Mouse (Mus musculus) heart, postnatal 4 days (tissue): ENCODE data around the gene Dusp13. TPM values are rescaled to one million over a fixed set of nuclear protein-coding genes. Genes with fewer than 3 reads are reported as not detected.

Experiments
- DNase-seq: peaks from one replicate; pipeline ENCODE4 v3.0.0; 2021
- total RNA-seq, 2 experiments: library from RNA; stranded (reverse); gene quantifications; 2 replicates each; pipeline ENCODE4 v1.2.3; 2021

The Dusp13 gene
- total RNA-seq, 2 experiments from 2014 or later: not detected

GRCm38 (mm10) chr14:21747436-21748141 is 3.4 kb downstream of the Dusp13 start:
- DNase-seq: no peak

- DNase-seq: no peak
Measured at GRCm38 (mm10) chr14:21746846-21747245, 4.1 kb downstream of the Dusp13 start.

- no peak for DNase-seq
Measured at GRCm38 (mm10) chr14:21746251-21746650, 4.7 kb downstream of the Dusp13 start.

DNA sequence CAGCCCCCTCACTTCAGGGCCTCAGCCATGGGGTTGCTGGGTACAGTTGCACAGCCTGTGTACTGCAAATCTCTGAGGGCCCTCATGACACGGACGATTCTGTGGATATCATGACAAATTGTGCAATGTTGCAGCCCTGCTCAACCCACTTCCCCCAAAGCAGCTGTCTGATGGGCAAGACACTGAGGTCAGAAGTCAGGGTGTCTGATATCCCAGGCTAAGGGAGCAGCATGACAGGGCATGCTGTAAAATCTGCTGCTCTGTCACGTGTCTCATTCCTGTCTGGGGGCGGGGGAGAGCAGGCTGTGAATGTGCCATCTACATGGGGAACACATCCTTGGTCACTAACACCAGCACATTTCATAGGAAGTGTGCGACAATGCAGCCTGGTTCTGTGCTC is 5.8 kb downstream of the Dusp13 start:
- DNase-seq: no peak

DNA sequence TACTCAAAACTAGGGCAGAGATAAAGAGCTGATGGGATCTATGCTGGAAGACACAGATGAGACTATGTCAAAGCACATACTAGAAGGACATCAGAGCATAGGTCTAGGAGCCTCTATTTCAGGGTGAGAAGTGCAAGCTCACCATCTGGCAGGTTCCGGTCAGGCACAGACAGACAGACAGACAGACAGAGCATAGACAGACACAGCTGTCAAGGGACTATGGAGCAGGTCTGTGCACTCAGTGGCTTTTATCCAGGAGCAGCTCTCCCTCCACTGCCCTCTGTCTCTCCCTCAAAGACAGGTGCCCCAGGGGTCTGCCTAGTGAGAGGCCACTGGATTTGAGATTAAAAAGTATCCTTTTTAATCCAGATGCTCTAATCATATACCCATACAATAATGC is 6.8 kb downstream of the Dusp13 start:
- DNase-seq: no peak

DNA sequence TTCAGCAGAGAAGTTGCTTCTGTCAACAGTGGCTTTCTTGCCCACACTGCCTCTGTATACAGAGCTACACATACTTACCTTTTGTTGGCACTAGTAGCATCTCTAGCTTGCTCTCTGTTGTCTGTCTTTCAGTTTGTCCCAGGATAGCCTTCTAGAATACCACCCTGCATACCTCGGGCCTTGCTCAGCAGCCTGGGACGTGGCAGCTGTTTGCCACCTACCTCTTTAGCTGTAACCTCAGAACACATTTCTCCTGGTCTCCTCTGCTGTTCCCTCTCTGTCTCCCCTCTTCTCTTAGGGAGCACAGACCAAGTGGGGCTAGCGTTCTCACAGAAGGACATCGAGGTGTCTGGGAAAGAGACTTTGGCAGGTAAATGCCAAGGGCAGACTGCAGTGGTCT is 8.5 kb downstream of the Dusp13 start:
- no peak for DNase-seq

DNA sequence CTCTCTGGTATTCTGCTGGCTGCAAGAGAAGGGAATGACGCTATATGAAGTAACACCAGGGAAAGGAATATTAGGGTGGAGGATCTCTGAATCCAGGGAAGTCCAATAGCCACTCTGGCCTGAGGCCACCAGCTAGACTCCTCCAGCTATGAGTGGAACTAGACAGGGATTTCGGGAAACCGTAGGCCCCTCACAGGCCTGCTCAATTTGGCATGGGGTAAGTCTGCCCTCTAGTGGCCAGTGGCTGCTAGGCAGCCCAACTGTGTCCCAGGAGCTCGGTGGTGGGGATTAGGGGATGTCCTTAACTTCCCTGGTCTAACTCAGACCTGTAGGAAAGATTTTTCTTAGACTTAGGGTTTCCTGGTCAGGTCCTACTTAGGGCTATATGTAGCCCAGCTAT is 9.2 kb downstream of the Dusp13 start:
- DNase-seq: peak; percentile 92

- DNase-seq: no peak
Measured at GRCm38 (mm10) chr14:21741314-21741713, 9.7 kb downstream of the Dusp13 start.

GRCm38 (mm10) chr14:21740345-21740744 is 10.6 kb downstream of the Dusp13 start:
- no peak for DNase-seq

- DNase-seq: no peak
Measured at GRCm38 (mm10) chr14:21733131-21733905, 17.7 kb downstream of the Dusp13 start.

DNA sequence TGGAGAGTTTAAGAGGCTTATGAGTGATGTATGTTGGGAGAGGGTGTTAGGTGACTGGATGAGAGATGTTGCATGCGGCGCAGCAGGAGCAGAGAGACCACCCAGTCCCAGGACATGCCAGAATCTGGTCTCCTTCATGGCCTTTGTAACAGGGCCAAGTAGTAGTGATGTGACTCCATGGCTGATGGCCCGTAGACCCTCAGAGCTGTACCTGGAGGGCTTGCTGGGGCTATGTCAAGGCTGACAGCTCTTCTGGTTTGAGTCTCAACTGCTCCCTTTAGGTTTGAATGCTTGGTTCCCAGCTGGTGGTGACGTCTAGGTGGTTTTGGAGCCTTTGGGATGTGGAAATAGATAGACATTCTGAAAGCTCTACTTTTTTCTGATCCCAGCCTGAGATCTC is 21.0 kb downstream of the Dusp13 start:
- DNase-seq: no peak

- no peak for DNase-seq
Measured at GRCm38 (mm10) chr14:21729031-21729732, 21.8 kb downstream of the Dusp13 start.

- no peak for DNase-seq
Measured at GRCm38 (mm10) chr14:21722021-21722698, 28.8 kb downstream of the Dusp13 start.

GRCm38 (mm10) chr14:21720430-21721205 is 30.4 kb downstream of the Dusp13 start:
- DNase-seq: no peak

DNA sequence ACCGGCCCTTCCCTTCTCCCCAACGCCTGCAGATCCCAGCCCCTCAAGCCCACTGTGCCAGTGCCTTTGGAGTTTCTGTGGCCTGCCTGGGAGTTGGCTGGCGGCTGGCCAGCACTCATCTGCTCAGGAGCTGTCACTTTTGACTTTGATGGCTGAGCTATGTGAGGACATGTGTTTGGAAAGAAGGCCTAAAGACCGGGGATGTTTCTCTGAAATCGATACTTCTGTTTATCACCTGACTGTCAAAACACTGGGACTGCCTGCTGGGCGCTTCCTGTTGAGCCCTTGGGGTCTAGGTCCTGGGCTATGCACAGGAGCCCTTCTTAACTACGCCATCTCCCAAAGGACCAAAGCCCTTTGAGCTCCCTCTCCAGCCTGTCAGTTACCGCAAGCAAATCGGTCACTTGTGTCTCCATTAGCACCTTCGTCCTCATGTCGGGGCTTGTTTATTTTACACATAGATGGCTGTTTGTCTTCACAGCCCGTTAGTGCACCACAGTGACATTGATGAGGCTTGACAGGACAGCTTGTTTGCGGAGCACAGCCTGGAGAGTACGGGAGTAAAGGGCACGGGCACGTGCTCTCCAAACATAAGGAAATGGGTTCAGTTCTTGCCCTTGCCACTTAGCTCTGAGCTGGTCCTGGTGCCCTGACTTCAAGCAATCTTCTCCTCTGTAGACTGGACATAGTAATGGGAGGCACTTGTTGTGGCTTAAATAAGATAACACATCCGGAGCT is 31.2 kb downstream of the Dusp13 start:
- no peak for DNase-seq

DNA sequence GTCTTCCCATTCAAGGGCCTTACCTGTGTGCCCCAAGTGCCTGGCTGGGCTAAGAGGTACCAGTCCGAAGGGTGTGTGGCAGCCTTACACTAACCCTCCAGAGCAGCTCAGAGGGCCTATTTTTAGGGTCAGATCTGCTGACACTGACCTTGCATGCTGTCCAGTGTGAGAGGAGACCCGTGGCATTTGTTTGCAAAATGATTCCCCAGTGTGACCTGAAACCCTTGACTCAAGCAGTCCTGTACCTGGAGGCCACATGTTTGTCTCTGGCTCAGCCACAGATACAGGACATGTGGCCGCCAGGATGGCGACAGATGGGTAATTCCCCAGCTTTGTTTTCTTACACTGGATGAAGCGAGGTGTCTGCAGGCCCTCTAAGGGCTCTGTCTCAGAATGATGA is 36.5 kb downstream of the Dusp13 start, which contains the start of gene Dupd1:
Gene Dupd1 (minus strand): TSS at position 91 of the 400 bp plus-strand sequence.
- no peak for DNase-seq

- DNase-seq: no peak
Measured at GRCm38 (mm10) chr14:21711231-21711630, 39.8 kb downstream of the Dusp13 start.

DNA sequence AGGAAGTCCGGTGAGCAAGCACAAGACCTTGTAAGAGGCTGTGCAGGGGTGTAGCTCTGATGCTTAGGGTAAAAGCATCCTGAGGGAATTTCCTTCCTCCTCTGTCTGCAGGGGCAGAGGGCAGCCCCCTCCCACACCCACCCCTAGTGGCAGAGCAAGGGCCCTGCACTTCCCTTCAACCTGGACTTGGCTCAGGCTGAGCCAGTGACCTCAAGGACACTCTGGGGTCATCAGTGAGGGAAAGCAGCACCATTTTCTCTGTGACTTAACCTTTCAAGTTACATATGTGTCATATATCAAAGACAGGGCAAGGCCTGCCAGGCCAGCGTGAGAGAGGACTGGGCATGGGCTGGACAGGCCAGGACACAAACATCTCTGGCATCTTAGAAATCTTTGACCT is 41.4 kb downstream of the Dusp13 start:
- no peak for DNase-seq

GRCm38 (mm10) chr14:21706759-21707571 is 44.0 kb downstream of the Dusp13 start:
- DNase-seq: peak; percentile 59

- DNase-seq: no peak
Measured at GRCm38 (mm10) chr14:21705462-21705861, 45.5 kb downstream of the Dusp13 start.
